Mouse (Mus musculus) left cerebral cortex, adult 18-20 months (tissue): ENCODE results near the gene Ikzf4. TPM values are rescaled to one million over a fixed set of nuclear protein-coding genes. Genes with fewer than 3 reads are reported as not detected.
"Not testable (repeated sequence)": the region's sequence is repeated elsewhere in the genome, so short reads cannot be mapped to it uniquely, and the experiment has no call there.

Experiments
- DNase-seq, 2 experiments: peaks; one replicate each; pipeline ENCODE4 v3.0.0; 2021 to 2022; ENCODE audit warnings: low spot score in 2 of 2, mixed read lengths in 1 of 2
- total RNA-seq, 2 experiments: library from RNA; stranded (reverse); gene quantifications; 2 replicates each; pipeline ENCODE4 v1.2.3; 2021

Ikzf4 gene
- total RNA-seq, 2 experiments from 2014 or later, result 12.8 to 17.6 TPM

DNA sequence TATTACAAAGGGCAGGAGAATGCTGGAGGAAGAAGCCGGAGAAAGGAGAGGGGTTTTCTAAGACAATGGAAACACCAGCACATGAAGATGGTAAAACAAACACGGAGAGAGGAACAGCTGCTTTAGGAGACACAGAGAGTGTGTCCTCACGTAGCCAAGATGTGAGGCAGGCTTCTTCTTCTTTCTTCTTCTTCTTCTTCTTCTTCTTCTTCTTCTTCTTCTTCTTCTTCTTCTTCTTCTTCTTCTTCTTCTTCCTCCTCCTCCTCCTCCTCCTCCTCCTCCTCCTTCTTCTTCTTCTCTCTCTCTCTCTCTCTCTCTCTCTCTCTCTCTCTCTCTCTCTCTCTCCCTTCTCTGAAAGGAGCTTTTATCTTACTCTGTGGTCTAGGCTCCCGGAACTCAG is 32.0 kb downstream of the Ikzf4 start:
- DNase-seq, result not testable (repeated sequence)

DNA sequence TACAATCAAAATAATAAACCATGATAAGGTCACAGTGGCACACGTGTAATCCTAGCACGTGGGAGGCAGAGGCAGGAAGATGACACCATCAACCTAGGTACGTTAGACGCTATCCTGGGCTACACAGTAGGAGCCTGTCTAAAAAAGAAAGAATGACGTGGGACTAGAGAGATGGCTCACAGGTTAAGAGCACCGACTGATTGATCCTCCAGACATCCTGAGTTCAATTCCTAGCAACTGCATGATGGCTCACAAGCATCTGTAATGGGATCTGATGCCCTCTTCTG is 32.7 kb downstream of the Ikzf4 start:
- DNase-seq, result no peak

DNA sequence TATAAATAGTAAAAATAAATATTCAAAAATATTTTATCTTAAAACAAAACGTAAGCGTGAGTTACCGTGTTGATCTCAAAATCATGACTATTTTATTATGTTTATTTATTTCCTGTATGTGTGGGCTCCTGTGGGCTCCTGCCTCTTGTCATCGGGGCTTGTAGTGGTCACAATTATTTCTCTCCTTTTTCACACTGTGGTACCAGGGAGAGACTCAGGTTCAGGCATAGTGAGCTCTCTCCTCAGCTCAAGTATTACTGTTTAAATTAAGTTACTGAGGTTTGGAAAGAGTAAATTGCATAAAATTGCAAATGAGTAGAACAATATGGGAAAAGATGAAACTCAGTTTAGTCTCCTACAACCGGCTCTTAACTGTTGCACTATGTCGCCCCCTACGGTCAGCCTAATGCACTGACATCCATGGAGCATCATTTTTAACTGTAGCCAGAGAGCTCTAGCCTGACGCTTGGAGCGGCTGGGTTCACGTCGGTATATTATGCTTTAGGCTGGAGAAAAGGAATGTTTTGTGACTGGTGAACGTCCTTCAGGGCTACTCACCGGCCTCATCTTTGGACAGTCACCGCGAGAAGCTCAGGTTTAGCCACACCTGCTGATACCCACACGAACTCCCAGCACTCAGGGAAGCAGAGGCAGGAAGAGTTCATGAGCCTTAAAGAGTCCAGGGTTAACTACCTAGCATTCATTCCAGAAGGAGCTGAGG is 33.2 kb downstream of the Ikzf4 start:
- peak; percentile 79 to 84 for DNase-seq

DNA sequence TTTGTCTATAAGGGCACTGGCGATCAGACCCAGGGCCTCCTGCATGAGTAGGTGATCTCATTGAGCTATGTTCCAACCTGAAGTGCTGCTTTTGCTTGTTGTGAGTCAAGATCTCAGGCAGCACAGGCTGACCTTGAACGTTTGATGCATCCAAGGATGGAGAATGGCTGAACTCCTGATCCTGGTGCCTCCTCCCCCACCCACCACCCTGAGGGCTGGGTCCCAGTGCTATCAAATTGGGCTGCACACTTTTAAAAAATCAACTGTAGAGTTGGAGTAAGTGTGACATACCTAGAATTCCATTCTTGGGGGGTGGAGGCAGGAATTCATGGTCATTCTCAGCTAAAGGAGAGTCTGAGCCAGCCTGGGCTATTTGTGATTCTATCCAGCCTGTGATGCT is 39.3 kb downstream of the Ikzf4 start:
- no peak for DNase-seq

DNA sequence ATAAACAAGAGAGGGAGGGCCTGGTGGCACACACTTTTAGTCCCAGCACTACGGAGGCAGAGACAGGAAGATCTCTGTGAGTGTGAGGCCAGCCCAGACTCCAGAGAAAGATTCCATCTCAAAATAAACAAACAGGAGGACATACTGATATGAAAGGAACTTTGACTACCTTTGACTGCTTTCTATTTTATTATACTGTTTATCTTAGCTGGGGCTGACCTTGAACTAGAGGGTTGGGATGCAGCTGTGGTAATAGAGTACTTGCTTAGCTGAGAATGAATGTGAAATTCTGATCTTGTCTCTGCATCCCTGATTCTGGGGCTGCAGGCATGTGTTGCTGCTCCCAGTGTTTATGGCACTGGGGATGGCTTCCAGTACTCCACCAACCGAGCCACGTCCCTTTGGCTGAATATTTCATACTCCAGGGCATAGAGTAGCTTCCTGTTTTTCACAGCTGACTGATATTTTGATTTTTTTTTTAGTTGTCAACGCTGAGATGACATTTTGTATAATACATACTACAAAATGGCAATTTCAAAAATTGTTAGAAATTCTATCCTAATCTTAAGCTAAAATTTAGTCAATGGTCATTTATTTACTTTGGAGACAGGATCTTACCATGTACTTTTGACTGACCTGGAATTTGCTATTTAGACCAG is 43.2 kb downstream of the Ikzf4 start:
- DNase-seq, result no peak

DNA sequence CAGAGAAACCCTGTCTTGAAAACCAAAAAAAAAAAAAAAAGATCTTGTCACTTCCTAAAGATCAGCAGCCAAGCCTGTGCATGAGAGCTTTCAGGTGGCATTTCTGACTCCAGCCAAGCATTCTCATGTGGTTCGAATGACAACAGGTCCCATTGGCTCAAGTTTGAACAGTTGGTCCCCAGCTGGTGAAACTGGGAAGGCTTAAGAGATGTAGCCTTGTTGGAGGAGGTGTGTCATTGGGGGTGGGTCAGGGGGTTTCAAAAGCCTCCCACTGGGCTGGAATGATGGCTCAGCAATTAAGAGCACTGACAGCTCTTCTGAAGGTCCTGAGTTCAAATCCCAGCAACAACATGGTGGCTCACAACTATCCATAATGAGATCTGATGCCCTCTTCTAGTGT is 44.3 kb downstream of the Ikzf4 start:
- DNase-seq, result no peak

DNA sequence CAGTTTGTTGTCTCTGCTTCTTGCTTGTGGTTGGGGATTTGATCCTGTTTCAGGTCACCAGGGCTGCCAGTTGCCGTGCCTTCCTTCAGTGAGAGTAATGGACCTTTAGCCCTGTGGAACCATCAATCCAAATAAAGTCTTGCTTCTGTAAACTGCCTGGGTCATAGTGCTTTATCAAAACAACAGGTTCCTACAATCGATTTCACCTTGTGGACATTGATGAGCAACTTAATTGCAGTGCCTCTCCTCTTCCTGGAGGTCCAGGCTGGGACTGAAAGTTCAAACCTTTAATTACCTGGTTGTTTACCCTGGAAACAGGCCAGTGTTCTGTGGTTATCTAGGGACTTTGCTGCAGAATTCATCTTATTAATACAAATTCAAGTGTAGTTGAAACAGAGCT is 47.3 kb downstream of the Ikzf4 start:
- no peak for DNase-seq

DNA sequence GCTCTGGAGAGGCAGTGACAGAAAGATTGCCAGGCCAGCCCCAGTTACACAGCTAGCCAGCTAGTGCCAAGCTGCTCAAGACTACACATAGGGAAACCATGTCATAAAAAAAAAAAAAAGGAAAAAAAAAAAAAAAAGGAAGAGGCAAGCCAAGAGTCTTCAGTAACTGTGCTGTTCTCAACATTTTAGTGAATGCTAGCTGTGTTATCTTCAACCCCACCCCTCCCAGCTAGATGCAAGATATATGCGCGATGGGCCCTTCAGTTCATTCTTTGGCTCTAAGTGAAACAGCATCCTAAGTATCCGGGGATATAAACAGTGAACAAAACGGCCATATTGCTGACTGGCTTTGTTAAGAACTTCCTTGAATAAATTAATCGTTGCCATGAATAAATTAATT is 53.0 kb downstream of the Ikzf4 start:
- no peak for DNase-seq

DNA sequence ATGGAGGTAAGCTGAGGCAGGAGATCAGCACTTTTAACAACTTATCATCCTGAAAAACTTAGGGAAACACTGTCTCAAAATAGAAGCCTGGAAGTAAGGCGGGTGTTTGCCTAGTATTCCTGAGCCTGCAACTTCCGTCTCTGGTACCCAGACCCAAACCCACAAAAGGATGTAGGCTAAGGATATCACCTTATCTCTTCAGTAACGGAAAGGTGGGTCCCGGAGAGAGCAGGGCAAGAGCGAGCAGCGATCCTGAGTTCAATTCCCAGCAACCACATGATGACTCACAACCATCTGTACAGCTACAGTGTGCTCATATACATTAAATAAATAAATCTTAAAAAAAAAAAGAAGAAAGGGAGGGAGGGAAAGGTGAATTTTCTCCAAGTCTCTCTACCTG is 54.4 kb downstream of the Ikzf4 start:
- DNase-seq, result no peak

DNA sequence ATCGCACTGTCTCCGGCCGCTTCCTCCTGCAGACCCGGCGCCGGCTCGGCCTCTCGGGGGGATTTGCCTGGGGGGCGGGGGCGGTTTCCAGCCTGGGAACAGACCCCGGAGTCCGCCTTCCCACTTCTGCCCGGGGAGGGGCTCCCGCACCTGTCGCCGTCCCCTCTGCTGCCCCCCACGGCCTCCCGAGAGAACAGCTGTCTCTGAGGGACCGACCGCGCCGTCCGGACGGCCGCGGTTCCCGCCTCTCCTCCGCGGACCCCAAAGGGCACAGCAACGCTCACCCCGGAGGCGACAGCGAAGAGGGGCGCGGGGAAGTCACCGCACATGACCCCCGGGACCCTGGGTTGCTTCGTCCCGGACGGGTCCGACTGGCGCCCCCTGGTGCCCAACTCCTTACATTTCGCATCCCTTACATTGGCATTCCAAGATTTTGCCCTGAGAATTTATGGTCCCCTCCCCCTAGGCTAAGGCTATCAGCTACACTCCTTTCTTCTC is 55.5 kb downstream of the Ikzf4 start:
- DNase-seq, result peak; percentile 29 to 63

DNA sequence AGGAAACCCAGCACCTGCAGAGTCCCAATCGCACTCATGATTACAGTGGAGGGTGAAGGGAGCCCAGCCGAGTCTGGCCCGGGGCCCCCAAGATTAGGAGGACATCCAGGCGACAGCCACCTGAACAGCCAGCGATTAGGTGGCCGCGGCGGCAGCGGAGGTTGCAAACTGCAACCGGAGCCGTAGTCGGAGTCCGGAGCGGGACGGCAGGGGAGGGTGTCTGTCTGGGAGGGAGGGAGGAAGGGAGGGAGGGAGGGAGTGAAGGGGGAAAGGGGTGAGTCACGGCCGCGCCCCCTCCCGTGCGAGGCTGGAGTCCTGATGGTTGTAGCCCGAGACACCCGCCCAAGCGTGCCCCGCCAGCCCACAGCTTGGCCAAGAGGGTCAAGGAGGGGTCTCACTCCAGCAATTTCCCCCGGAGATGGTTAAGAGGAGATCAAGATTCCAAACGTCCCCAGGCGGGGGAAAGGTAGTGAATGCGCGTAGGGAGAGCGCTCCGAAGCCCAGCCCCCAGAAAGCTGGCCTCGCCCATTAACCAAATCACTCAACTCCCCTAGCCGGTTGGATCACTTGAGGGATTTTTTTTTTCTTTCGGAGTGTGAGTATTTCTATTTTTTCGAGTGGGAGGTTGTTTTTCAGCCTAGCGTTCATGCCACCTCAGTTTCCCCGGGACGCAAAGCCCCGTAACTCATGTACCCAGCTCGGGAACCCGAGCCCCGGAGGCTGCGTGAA is 56.2 kb downstream of the Ikzf4 start, which contains the start of gene Erbb3:
TSS of gene Erbb3 (minus strand) at position 189 of the 729 bp plus-strand sequence.
- peak in 1 of 2 experiments; percentile 14 for DNase-seq

DNA sequence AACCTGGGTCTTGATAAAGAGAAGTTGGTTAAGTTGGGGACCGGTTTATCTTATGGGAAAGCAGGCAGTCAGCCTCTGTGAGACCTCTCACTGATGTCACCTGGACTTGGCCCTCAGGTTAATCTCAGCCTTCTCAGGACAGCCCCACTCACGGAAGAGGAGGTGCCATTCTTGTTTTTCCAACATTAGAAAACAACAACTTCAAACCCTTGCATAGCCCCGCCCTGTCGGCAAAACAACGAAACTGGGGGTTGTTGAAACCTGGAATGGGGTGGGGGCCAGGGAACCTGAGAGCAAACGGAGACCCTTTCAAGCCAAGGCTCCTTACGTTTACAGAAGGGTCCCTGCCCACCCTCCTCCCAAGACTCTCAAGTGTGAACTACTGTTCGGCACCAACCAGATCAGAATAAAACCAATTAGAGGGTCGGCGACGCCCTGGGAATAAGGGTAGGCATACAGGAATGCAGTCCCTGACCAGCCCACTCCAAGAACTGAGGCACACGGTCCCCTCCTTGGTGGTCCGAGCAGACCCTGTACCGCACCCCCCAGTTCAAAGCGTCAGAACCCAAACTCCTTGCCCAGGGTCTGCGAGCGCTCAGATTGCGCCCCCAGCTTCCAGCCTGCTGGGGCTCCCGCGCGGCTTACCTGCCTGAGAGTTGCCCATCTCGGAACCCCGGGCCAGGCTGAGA is 56.9 kb downstream of the Ikzf4 start:
- no peak for DNase-seq

DNA sequence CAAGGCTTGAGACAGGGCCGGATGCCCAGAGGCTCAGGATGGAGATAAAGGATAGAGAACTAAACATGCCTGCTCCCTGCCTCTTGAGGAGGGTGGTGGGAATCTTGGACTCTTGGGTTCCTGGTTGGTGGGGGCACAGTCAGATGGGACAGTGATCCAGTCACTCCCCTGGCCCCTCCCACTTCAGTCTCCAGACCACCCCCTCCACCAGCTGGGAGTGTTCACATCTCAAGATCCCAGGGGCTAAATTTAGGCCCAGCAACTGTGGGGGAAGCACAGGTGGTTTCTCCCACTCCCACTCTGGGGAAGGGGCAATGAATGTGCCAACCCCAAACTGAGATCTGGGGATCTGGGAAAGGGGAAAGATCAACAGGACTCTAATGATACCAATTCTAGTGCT is 57.7 kb downstream of the Ikzf4 start:
- no peak for DNase-seq

DNA sequence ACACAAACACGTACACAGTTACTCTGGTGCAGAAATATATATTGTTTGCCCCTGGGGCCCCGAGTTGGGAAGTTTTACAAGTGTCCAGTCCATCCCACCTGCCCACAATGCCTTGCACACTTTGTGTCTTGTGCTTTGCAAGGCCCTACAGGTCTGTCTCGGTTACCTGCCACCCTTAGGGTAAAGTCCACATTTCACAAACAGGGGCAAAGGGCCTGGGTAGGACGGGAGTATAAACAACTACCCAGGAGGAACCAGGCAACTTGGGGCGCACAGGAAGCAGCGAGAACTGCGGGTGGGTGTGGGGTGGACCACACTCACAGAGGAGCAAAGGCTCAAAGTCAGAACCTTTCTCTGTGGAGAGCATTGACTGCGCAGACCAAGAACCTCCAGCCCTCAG is 58.1 kb downstream of the Ikzf4 start:
- DNase-seq, result no peak

DNA sequence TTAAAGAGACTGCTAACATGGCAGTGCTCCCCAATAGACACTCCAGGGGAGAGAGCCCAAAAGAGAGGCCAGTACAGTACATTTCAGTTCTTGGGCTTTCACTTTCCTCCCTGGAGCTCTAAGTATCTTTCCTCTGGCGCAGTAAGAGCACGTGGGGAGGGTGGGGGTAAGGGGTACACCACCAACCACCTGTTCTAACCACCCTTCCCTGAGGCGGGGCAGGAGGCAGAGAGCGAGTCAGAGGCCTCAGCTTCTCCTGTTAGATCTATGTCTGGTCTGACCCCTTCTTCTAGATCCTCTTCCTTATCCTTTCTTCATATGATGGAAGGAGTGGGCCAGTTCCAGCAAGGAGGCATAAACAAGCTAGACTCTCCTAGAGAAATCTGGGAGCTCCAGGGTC is 58.7 kb downstream of the Ikzf4 start:
- no peak for DNase-seq

DNA sequence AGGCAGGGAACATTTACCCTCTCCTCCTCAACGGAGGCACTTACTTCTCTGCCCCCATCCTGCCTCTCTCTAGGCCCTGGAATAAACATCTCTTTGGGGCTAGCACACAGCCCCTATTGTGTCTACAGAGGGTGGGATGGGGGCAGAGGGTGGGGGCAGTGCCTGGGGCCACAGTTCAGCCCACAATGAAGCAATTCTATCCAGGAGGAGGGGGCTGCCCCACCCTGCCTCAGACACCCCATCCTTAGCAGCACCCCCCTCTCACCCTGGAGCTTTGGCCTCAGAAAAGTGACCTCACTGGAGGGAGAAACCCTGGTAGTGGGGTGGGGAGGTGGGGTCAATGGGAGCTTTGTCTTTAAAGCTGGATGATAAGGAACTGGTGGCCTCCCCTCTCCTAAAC is 59.2 kb downstream of the Ikzf4 start:
- no peak for DNase-seq

DNA sequence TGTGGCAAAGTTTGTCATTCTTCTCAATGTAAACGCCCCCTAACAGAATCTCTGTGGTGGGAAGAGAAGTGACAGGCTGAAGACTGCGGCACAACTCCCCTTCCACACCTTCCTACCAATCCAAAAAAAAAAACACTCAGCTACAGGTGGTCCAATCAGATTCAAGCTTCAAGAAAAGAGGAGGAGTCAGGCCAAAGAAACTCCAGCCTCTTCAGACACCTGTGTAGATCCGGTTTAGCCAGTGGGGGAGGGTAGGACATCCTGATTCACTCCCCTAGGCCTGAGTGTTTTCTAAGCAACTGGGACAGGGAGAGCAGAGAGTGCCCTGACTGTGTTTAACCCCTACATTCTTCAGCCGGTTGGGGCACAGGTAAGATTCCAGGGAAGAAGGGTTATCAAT is 61.4 kb downstream of the Ikzf4 start:
- DNase-seq, result no peak

DNA sequence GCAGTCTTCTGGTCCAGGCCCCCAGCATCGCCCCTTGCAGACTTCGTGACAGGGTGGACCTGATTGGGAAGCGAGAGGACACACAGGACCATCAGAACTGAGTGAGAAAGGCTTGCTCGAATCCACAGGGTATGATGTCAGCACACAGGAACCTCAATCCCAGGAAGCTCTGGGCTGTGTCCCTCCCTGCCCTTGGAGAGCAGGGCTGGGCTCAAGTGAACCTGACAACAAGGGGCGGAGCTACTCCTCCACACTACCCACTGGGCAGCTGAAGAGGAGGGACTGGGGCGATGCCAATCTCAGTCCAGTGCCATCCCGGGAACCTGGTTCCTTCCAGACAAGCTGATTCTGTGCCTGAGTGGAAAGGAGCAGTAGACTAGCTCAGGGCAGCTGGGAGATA is 62.1 kb downstream of the Ikzf4 start:
- DNase-seq, result no peak
